Mouse (Mus musculus) gastrocnemius, postnatal 25 days (tissue): ENCODE measurements at regions not wholly inside any gene's neighbourhood (a gene's known extent, or its start where the extent isn't known, plus 50 kb on each side); places are given as distances from the start of the nearest gene placed in this dataset.

Experiments used
- DNase-seq: peaks from one replicate; pipeline ENCODE4 v3.0.0; 2022

DNA sequence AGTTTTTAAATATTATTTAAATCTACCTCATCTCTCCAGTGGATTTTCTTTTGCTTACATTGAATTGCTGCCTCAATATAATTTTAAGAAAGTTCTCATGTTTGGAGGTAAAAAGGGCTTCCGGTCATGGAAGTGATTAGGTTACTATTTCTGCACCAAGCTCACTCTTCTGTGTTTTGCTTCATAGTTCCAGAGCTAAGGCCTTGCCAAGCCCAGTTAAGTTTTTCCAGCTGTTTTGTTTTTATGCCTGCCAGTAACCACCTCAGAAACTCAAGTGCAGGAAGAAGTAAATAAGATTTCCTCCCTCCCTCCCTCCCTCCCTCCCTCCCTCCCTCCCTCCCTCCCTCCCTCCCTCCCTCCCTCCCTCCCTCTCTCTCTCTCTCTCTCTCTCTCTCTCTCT is 2466.1 kb downstream of the Poteg start:
- DNase-seq, result peak; percentile 15

DNA sequence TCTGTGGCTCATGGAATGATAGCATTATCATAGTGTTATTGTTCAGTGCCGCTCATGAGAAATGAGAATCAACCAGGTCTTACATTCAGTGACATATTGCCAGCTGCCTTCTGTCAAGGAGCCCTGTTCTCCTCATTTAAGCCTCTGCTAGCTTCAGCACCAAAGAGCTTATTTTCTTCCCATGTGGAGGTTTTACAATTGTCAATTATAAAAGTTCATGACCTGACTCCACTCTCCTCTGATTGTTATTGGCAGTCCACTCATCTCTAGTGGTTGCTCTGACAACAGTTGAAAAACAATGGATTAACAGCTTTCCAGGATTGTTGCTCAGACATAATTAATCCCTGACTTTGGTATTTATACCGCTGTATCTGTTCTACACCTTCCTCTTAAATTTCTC is 2473.0 kb downstream of the Poteg start:
- DNase-seq, result no peak

GRCm38 (mm10) chr8:29928257-29928656 is 2480.8 kb downstream of the Poteg start:
- DNase-seq, result no peak

DNA sequence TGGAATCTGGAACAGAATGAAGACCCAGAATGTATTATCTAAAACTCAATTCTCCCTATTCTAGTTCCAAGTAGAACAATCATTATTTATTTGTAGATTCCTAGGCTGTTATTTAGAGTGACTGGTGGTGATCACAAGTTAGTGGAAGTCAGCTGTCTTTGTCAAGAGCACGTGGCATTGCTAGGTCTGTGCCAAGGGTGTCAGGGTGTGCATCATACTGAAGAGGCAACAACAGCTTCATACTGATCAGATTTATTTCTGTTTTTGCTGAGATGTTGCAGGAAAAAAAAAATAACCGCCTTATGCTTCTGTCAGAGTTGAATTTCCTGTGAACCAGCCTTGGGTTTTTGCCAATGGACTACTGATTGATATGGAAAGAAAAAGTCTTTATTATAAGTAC is 2513.9 kb downstream of the Poteg start:
- DNase-seq, result no peak

DNA sequence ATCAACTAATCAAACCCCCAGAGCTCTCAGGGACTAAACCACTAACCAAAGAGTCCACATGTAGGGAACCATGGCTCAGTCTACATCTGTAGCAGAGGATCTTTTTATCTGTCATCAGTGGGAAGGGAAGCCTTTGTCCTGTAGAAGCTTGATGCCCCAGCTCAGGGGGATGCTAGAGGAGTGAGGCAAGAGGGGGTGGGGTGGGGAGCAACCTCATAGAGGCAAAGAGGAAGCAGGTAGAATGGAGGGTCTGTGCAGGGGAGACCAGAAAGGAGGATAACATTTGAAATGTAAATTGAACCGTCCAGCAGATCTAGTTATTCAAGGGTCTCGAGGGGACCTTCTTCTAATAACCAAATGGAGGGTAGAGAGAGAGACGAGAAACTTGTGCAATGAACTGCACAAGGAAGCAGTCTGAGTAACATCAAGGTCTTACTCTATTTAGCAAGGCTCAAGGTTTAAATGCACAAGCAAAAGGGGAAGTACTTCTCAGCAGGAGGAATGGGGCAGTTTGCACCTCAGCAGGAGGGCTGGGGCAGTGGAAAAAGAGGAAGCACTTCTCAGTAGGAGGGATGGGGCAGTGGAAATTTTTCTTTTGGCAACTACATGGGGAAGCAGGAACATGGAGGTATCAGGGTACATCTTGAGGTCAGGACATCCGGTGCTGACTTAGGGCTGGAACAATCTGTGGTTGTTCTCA is 2529.3 kb downstream of the Poteg start:
- DNase-seq, result no peak

DNA sequence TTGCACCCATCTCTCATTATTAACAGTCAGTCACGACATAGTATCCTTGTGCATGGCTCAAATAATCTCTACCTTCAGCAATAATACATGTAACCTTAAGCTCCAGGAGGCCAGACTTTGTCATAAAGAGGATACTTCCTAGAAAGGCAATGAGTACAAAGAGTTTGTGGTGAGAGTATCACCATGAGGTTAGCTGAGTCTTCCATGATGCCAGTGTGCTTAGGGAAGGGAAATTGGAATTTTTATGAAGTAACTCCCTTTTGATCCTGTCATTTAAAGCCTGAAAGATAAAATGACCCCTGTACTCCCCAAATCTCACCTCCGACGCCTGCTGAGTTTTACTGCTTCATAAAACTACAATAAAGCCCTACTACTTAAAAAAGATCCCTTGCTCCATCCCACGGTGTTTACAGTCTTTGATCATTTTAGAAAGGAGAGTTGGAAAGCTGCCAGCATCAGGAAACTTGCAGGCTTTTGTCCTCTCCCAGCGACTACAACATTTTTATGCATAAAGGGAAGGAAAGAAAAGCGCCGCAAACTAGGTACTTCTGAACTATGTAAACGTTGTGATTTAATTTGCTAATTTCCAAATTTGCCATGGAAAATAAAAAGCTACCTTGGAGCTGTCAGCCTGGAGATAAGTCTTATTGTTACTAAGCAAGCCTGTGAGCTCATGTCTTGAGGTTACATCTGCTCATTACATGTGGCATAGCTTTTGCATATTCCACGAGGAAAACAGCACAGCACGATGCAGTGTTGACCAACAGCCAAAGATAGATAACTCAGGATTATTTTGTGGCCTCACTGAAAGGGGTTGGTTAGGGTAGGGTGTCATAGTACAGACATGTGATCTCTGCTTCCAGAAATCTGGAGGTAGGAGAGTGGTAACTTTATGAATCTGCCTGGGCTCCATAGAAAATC is 2531.4 kb downstream of the Poteg start:
- no peak for DNase-seq

- DNase-seq, result no peak
These were observed 2545.1 kb downstream of the Poteg start for GRCm38 (mm10) chr8:29992549-29992948.

GRCm38 (mm10) chr8:29999413-29999812 is 2551.9 kb downstream of the Poteg start:
- no peak for DNase-seq
